ENCODE assay signal across 15 mouse cellular contexts in genomic region chr1:176827945-176828485, GRCm38 (mm10). TPM values are rescaled to one million over a fixed set of nuclear protein-coding genes. Genes with fewer than 3 reads are reported as not detected.
A peak's percentile ranks its signal among the peaks of the same experiment; 100 is the strongest.
DNase-seq lines count a peak whose midpoint lies in the region; ATAC-seq and TF ChIP-seq lines count a peak whose summit lies in the region.
"Had no signal": no experiment of that assay in that cellular context is flagged by ENCODE, and none has a peak within 500 bp of the region (broad histone marks: within the 10 kb centered on the region; RNA-seq: fewer than 3 reads in every experiment).

No protein-coding gene starts in this region.

- H3K9me3 ChIP-seq in kidney, embryonic 16.5 days (ENCODE audit: low read length): no peaks in the 10 kb centered on the region
- no peaks in the 10 kb centered on the region for H3K9me3 ChIP-seq in midbrain, embryonic 16.5 days (replicated peaks; ENCODE audit: control insufficient read depth, low read length, poor library complexity, severe bottlenecking)
- H3K9me3 ChIP-seq in midbrain, embryonic 15.5 days: no peaks in the 10 kb centered on the region
- no peaks in the 10 kb centered on the region for H3K9me3 ChIP-seq in limb, embryonic 15.5 days
- H3K9me3 ChIP-seq in intestine, embryonic 16.5 days (ENCODE audit: control insufficient read depth, low read length): no peaks in the 10 kb centered on the region
- H3K9me3 ChIP-seq: neural tube, embryonic 15.5 days had no signal

- H3K27me3 ChIP-seq in kidney, adult 2 months (replicated peaks; ENCODE audit: control insufficient read depth, insufficient read depth, low read length): no peaks in the 10 kb centered on the region
- no peaks in the 10 kb centered on the region for H3K27me3 ChIP-seq in kidney, embryonic 16.5 days (ENCODE audit: insufficient read depth, low read length)
- H3K27me3 ChIP-seq in midbrain, embryonic 16.5 days (ENCODE audit: control insufficient read depth, insufficient read depth, low read depth, low read length): no peaks in the 10 kb centered on the region
- H3K27me3 ChIP-seq in midbrain, embryonic 15.5 days (replicated peaks): no peaks in the 10 kb centered on the region
- H3K27me3 ChIP-seq in limb, embryonic 15.5 days: no peaks in the 10 kb centered on the region
- H3K27me3 ChIP-seq in intestine, embryonic 16.5 days (replicated peaks; ENCODE audit: control insufficient read depth, insufficient read depth, low read length): no peaks in the 10 kb centered on the region
- H3K27me3 ChIP-seq: neural tube, embryonic 15.5 days had no signal

- no peak overlapping the region for H3K4me3 ChIP-seq in kidney, adult 2 months (ENCODE audit: insufficient read depth, low read depth, low read length)
- H3K4me3 ChIP-seq in kidney, embryonic 16.5 days (ENCODE audit: low read length): no peak overlapping the region
- no peak overlapping the region for H3K4me3 ChIP-seq in midbrain, embryonic 16.5 days (ENCODE audit: low read depth, low read length)
- no peak overlapping the region for H3K4me3 ChIP-seq in midbrain, embryonic 15.5 days
- H3K4me3 ChIP-seq in limb, embryonic 15.5 days: no peak overlapping the region
- no peak overlapping the region for H3K4me3 ChIP-seq in intestine, embryonic 16.5 days (ENCODE audit: low read length)
- H3K4me3 ChIP-seq: neural tube, embryonic 15.5 days had no signal

- no peak for ATAC-seq in kidney, embryonic 16.5 days (ENCODE audit: low FRiP score, low TSS enrichment)
- ATAC-seq in midbrain, embryonic 16.5 days: 0 out of 2 replicates have a peak, but pooled peaks have one; percentile 39
- no peak for ATAC-seq in midbrain, embryonic 15.5 days (replicated peaks)
- no peak for ATAC-seq in limb, embryonic 15.5 days (ENCODE audit: insufficient number of reproducible peaks, low FRiP score, low TSS enrichment, low read depth)
- ATAC-seq in intestine, embryonic 16.5 days: no peak
- ATAC-seq: forebrain, postnatal 0 days; inflammation-experienced regulatory T-cells, adult 6 months had no signal

- peaks cover 2% of the 10 kb centered on the region; the same call in 1 of the 2 replicates for H3K36me3 ChIP-seq in kidney, adult 2 months (ENCODE audit: control insufficient read depth, insufficient read depth, low read length)
- H3K36me3 ChIP-seq in kidney, embryonic 16.5 days (ENCODE audit: insufficient read depth, low read length): no peaks in the 10 kb centered on the region
- no peaks in the 10 kb centered on the region for H3K36me3 ChIP-seq in midbrain, embryonic 16.5 days (ENCODE audit: control insufficient read depth, insufficient read depth, low read length)
- 0 out of 2 replicates have a peak, but pooled peaks cover 2% of the 10 kb centered on the region for H3K36me3 ChIP-seq in midbrain, embryonic 15.5 days (replicated peaks)
- H3K36me3 ChIP-seq in limb, embryonic 15.5 days: peaks cover 4% of the 10 kb centered on the region; the same call in 1 of the 2 replicates
- no peaks in the 10 kb centered on the region for H3K36me3 ChIP-seq in intestine, embryonic 16.5 days (ENCODE audit: control insufficient read depth, insufficient read depth, low read length)

- H3K4me1 ChIP-seq in kidney, adult 2 months (ENCODE audit: control insufficient read depth, insufficient read depth, low read length): no peaks in the 10 kb centered on the region
- H3K4me1 ChIP-seq in kidney, embryonic 16.5 days (ENCODE audit: insufficient read depth, low read length): no peaks in the 10 kb centered on the region
- H3K4me1 ChIP-seq in midbrain, embryonic 16.5 days (ENCODE audit: control insufficient read depth, insufficient read depth, low read length): no peaks in the 10 kb centered on the region
- H3K4me1 ChIP-seq in midbrain, embryonic 15.5 days: no peaks in the 10 kb centered on the region
- H3K4me1 ChIP-seq in limb, embryonic 15.5 days: peaks cover 6% of the 10 kb centered on the region; the same call in 1 of the 2 replicates
- peaks cover 4% of the 10 kb centered on the region; the same call in 1 of the 2 replicates for H3K4me1 ChIP-seq in intestine, embryonic 16.5 days (ENCODE audit: control insufficient read depth, insufficient read depth, low read length)
- H3K4me1 ChIP-seq: neural tube, embryonic 15.5 days had no signal

- no peak overlapping the region for H3K4me2 ChIP-seq in kidney, embryonic 16.5 days (replicated peaks; ENCODE audit: low read depth, low read length)
- H3K4me2 ChIP-seq in midbrain, embryonic 16.5 days (ENCODE audit: low read length): no peak overlapping the region
- no peak overlapping the region for H3K4me2 ChIP-seq in midbrain, embryonic 15.5 days
- H3K4me2 ChIP-seq in limb, embryonic 15.5 days: no peak overlapping the region
- no peak overlapping the region for H3K4me2 ChIP-seq in intestine, embryonic 16.5 days (ENCODE audit: low read depth, low read length)
- H3K4me2 ChIP-seq: neural tube, embryonic 15.5 days had no signal

- H3K9ac ChIP-seq in kidney, embryonic 16.5 days (replicated peaks; ENCODE audit: low read length): no peak overlapping the region
- H3K9ac ChIP-seq in midbrain, embryonic 16.5 days (ENCODE audit: low read depth, low read length): no peak overlapping the region
- no peak overlapping the region for H3K9ac ChIP-seq in midbrain, embryonic 15.5 days
- no peak overlapping the region for H3K9ac ChIP-seq in limb, embryonic 15.5 days
- H3K9ac ChIP-seq in intestine, embryonic 16.5 days (ENCODE audit: low read depth, low read length): no peak overlapping the region
- H3K9ac ChIP-seq: forebrain, postnatal 0 days; neural tube, embryonic 15.5 days had no signal

- no peak for TF ChIP-seq CTCF in kidney, adult 2 months (conservative IDR thresholded peaks at IDR 0.05; ENCODE audit: insufficient read depth, insufficient read length, low read depth, low read length)

- DNase-seq in kidney, adult 2 months: peak; percentile 11
- DNase-seq in embryo, embryonic 9.5 days (ENCODE audit: extremely low spot score): no peak
- DNase-seq: cerebellum, adult 18-20 months; forebrain, postnatal 0 days; heart, postnatal 4 days; kidney, postnatal 10 days; lung, postnatal 14 days; right cerebral cortex, adult 18-20 months had no signal

- H3K27ac ChIP-seq in kidney, adult 2 months (ENCODE audit: insufficient read depth, low read depth, low read length): no peak overlapping the region
- no peak overlapping the region for H3K27ac ChIP-seq in kidney, embryonic 16.5 days (ENCODE audit: low read length)
- no peak overlapping the region for H3K27ac ChIP-seq in midbrain, embryonic 16.5 days (ENCODE audit: low read length)
- H3K27ac ChIP-seq in midbrain, embryonic 15.5 days: no peak overlapping the region
- H3K27ac ChIP-seq in limb, embryonic 15.5 days: peak overlapping the region; percentile 43; the same call in 1 of the 2 replicates
- H3K27ac ChIP-seq in intestine, embryonic 16.5 days (ENCODE audit: low read length): no peak overlapping the region
- H3K27ac ChIP-seq: neural tube, embryonic 15.5 days had no signal

- WGBS in kidney, adult 2 months: 62% methylated on average over 5 of the region's 5 CpGs
- 74% methylated on average over 5 of the region's 5 CpGs for WGBS in kidney, embryonic 16.5 days
- 66% methylated on average over 5 of the region's 5 CpGs for WGBS in midbrain, embryonic 16.5 days
- WGBS in midbrain, embryonic 15.5 days: 69% methylated on average over 5 of the region's 5 CpGs
- 68% methylated on average over 5 of the region's 5 CpGs for WGBS in limb, embryonic 15.5 days
- 74% methylated on average over 5 of the region's 5 CpGs for WGBS in intestine, embryonic 16.5 days

- no peak for TF ChIP-seq POLR2A in kidney, adult 2 months (IDR thresholded peaks at IDR 0.05; ENCODE audit: low read depth, low read length)

RNA-seq across cellular contexts. Expression of gene Sdccag8, which starts 13.6 kb away (rescaled TPM):
- 12.8 and 13.3 TPM in 2 replicates for polyA plus RNA-seq in kidney, adult 2 months (2012; rRNA removed)
- polyA plus RNA-seq in kidney, embryonic 16.5 days (2015; fragmentation: Nextera tagmentation; extraction: Ambion mirVana): 20.1 and 20.9 TPM in 2 replicates
- polyA plus RNA-seq in midbrain, embryonic 16.5 days (2015; fragmentation: Nextera tagmentation; extraction: Ambion mirVana): 25.6 and 27.4 TPM in 2 replicates
- polyA plus RNA-seq in midbrain, embryonic 15.5 days (2015; fragmentation: Nextera tagmentation; extraction: Ambion mirVana): 27.8 and 28.2 TPM in 2 replicates
- polyA plus RNA-seq in limb, embryonic 15.5 days (2015; fragmentation: Nextera tagmentation; extraction: Ambion mirVana): 15.2 and 17.1 TPM in 2 replicates
- polyA plus RNA-seq in intestine, embryonic 16.5 days (2015; fragmentation: Nextera tagmentation; extraction: Ambion mirVana): 30.3 and 33.3 TPM in 2 replicates

RNA-seq across cellular contexts. Expression of gene Cep170, which starts 14.1 kb away (rescaled TPM):
- polyA plus RNA-seq in kidney, adult 2 months (2012; rRNA removed): 2.9 and 3.2 TPM in 2 replicates
- polyA plus RNA-seq in kidney, embryonic 16.5 days (2015; fragmentation: Nextera tagmentation; extraction: Ambion mirVana): 14.6 and 17.5 TPM in 2 replicates
- polyA plus RNA-seq in midbrain, embryonic 16.5 days (2015; fragmentation: Nextera tagmentation; extraction: Ambion mirVana): 117 and 133 TPM in 2 replicates
- 133 and 138 TPM in 2 replicates for polyA plus RNA-seq in midbrain, embryonic 15.5 days (2015; fragmentation: Nextera tagmentation; extraction: Ambion mirVana)
- 28.9 and 30.1 TPM in 2 replicates for polyA plus RNA-seq in limb, embryonic 15.5 days (2015; fragmentation: Nextera tagmentation; extraction: Ambion mirVana)
- polyA plus RNA-seq in intestine, embryonic 16.5 days (2015; fragmentation: Nextera tagmentation; extraction: Ambion mirVana): 8.6 and 9.7 TPM in 2 replicates
